Mouse (Mus musculus): ENCODE measurements around the gene Spryd3. TPM values are rescaled to one million over a fixed set of nuclear protein-coding genes. Genes with fewer than 3 reads are reported as not detected.

The Spryd3 gene
- polyA plus RNA-seq, 1 experiment = 46.6 TPM

GRCm38 (mm10) chr15:102175736-102176319 lies 39.8 kb upstream of the Spryd3 start:
- no peaks in the 10 kb centered on the region for H3K4me1 ChIP-seq (ENCODE audit: control insufficient read depth, insufficient read depth, low read length)
- H3K4me3 ChIP-seq (ENCODE audit: control insufficient read depth, low read depth, low read length) = no peak overlapping the region
- TF ChIP-seq POLR2A (IDR thresholded peaks at IDR 0.05; ENCODE audit: control insufficient read depth, low read depth, low read length) (no peak), CTCF (IDR thresholded peaks at IDR 0.05; ENCODE audit: control insufficient read depth, insufficient read depth, insufficient replicate concordance, low read depth, low read length) (no peak)
- H3K27ac ChIP-seq (ENCODE audit: control insufficient read depth, insufficient read depth, low read depth, low read length) = no peak overlapping the region
- no peaks in the 10 kb centered on the region for H3K36me3 ChIP-seq (ENCODE audit: control insufficient read depth, insufficient read depth, low read length)
- H3K27me3 ChIP-seq (ENCODE audit: control insufficient read depth, insufficient read depth, low read length) = no peaks in the 10 kb centered on the region

GRCm38 (mm10) chr15:102173581-102173980 lies 37.5 kb upstream of the Spryd3 start:
- Histone ChIP-seq H3K4me3 (ENCODE audit: control insufficient read depth, low read depth, low read length) (no peak overlapping the region), H3K27ac (ENCODE audit: control insufficient read depth, insufficient read depth, low read depth, low read length) (no peak overlapping the region), H3K4me1 (ENCODE audit: control insufficient read depth, insufficient read depth, low read length) (no peaks in the 10 kb centered on the region), H3K27me3 (ENCODE audit: control insufficient read depth, insufficient read depth, low read length) (no peaks in the 10 kb centered on the region), H3K36me3 (ENCODE audit: control insufficient read depth, insufficient read depth, low read length) (no peaks in the 10 kb centered on the region)
- TF ChIP-seq POLR2A (IDR thresholded peaks at IDR 0.05; ENCODE audit: control insufficient read depth, low read depth, low read length) (no peak), CTCF (IDR thresholded peaks at IDR 0.05; ENCODE audit: control insufficient read depth, insufficient read depth, insufficient replicate concordance, low read depth, low read length) (no peak)

GRCm38 (mm10) chr15:102169064-102169463 lies 33.0 kb upstream of the Spryd3 start:
- Histone ChIP-seq H3K4me1 (ENCODE audit: control insufficient read depth, insufficient read depth, low read length) (no peaks in the 10 kb centered on the region), H3K27ac (ENCODE audit: control insufficient read depth, insufficient read depth, low read depth, low read length) (no peak overlapping the region), H3K4me3 (ENCODE audit: control insufficient read depth, low read depth, low read length) (no peak overlapping the region), H3K36me3 (ENCODE audit: control insufficient read depth, insufficient read depth, low read length) (no peaks in the 10 kb centered on the region), H3K27me3 (ENCODE audit: control insufficient read depth, insufficient read depth, low read length) (no peaks in the 10 kb centered on the region)
- no peak for TF ChIP-seq CTCF (IDR thresholded peaks at IDR 0.05; ENCODE audit: control insufficient read depth, insufficient read depth, insufficient replicate concordance, low read depth, low read length)
- no peak for TF ChIP-seq POLR2A (IDR thresholded peaks at IDR 0.05; ENCODE audit: control insufficient read depth, low read depth, low read length)

- H3K4me3 ChIP-seq (ENCODE audit: control insufficient read depth, low read depth, low read length) = no peak overlapping the region
- TF ChIP-seq CTCF (IDR thresholded peaks at IDR 0.05; ENCODE audit: control insufficient read depth, insufficient read depth, insufficient replicate concordance, low read depth, low read length) = no peak
- TF ChIP-seq POLR2A (IDR thresholded peaks at IDR 0.05; ENCODE audit: control insufficient read depth, low read depth, low read length) = no peak
- no peaks in the 10 kb centered on the region for H3K4me1 ChIP-seq (ENCODE audit: control insufficient read depth, insufficient read depth, low read length)
- H3K27me3 ChIP-seq (ENCODE audit: control insufficient read depth, insufficient read depth, low read length) = no peaks in the 10 kb centered on the region
- H3K27ac ChIP-seq (ENCODE audit: control insufficient read depth, insufficient read depth, low read depth, low read length) = no peak overlapping the region; the same call in 1 of the 2 replicates
- H3K36me3 ChIP-seq (ENCODE audit: control insufficient read depth, insufficient read depth, low read length) = no peaks in the 10 kb centered on the region
These were observed 31.6 kb upstream of the Spryd3 start for GRCm38 (mm10) chr15:102167620-102168021.

- no peak for TF ChIP-seq CTCF (IDR thresholded peaks at IDR 0.05; ENCODE audit: control insufficient read depth, insufficient read depth, insufficient replicate concordance, low read depth, low read length)
- TF ChIP-seq POLR2A (IDR thresholded peaks at IDR 0.05; ENCODE audit: control insufficient read depth, low read depth, low read length) = no peak
- H3K36me3 ChIP-seq (ENCODE audit: control insufficient read depth, insufficient read depth, low read length) = no peaks in the 10 kb centered on the region
- H3K4me1 ChIP-seq (ENCODE audit: control insufficient read depth, insufficient read depth, low read length) = no peaks in the 10 kb centered on the region; the same call in 1 of the 2 replicates
- no peak overlapping the region for H3K4me3 ChIP-seq (ENCODE audit: control insufficient read depth, low read depth, low read length)
- H3K27me3 ChIP-seq (ENCODE audit: control insufficient read depth, insufficient read depth, low read length) = no peaks in the 10 kb centered on the region
- no peak overlapping the region for H3K27ac ChIP-seq (ENCODE audit: control insufficient read depth, insufficient read depth, low read depth, low read length)
These were observed 29.6 kb upstream of the Spryd3 start for GRCm38 (mm10) chr15:102165468-102166100.

GRCm38 (mm10) chr15:102163900-102164693 lies 28.1 kb upstream of the Spryd3 start:
- H3K4me3 ChIP-seq (ENCODE audit: control insufficient read depth, low read depth, low read length) = no peak overlapping the region
- no peak for TF ChIP-seq CTCF (IDR thresholded peaks at IDR 0.05; ENCODE audit: control insufficient read depth, insufficient read depth, insufficient replicate concordance, low read depth, low read length)
- no peak for TF ChIP-seq POLR2A (IDR thresholded peaks at IDR 0.05; ENCODE audit: control insufficient read depth, low read depth, low read length)
- H3K27me3 ChIP-seq (ENCODE audit: control insufficient read depth, insufficient read depth, low read length) = no peaks in the 10 kb centered on the region
- H3K27ac ChIP-seq (ENCODE audit: control insufficient read depth, insufficient read depth, low read depth, low read length) = no peak overlapping the region
- H3K4me1 ChIP-seq (ENCODE audit: control insufficient read depth, insufficient read depth, low read length) = no peaks in the 10 kb centered on the region; the same call in 1 of the 2 replicates
- H3K36me3 ChIP-seq (ENCODE audit: control insufficient read depth, insufficient read depth, low read length) = no peaks in the 10 kb centered on the region

GRCm38 (mm10) chr15:102160415-102161060 lies 24.5 kb upstream of the Spryd3 start:
- TF ChIP-seq POLR2A (IDR thresholded peaks at IDR 0.05; ENCODE audit: control insufficient read depth, low read depth, low read length) = no peak
- TF ChIP-seq CTCF (IDR thresholded peaks at IDR 0.05; ENCODE audit: control insufficient read depth, insufficient read depth, insufficient replicate concordance, low read depth, low read length) = no peak
- Histone ChIP-seq H3K4me1 (ENCODE audit: control insufficient read depth, insufficient read depth, low read length) (peaks cover 5% of the 10 kb centered on the region), H3K27ac (ENCODE audit: control insufficient read depth, insufficient read depth, low read depth, low read length) (no peak overlapping the region), H3K36me3 (ENCODE audit: control insufficient read depth, insufficient read depth, low read length) (no peaks in the 10 kb centered on the region), H3K4me3 (ENCODE audit: control insufficient read depth, low read depth, low read length) (no peak overlapping the region), H3K27me3 (ENCODE audit: control insufficient read depth, insufficient read depth, low read length) (no peaks in the 10 kb centered on the region)
